In the genomic region with DNA sequence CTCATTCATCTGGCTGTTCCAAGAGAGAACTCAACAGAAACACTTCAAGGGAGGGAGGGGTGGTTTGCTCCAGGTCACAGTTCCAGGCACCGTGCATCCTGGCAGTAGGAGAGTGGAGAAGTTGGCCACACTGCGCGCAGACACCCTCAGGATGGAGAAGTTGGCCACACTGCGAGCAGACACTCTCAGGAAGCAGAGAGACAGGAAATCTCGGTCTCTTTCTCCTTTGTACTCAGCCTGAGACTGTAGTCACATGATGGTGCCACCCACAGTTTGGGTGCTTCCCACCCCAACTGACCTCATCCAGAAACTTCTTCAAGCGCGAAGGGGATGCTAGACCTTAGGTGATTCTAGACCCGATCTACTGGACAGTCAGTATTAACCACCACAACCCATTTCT, we compare ENCODE assay signal across 12 mouse cellular contexts.
"Had no signal": no experiment of that assay in that cellular context is flagged by ENCODE, and none has a peak within 500 bp of the region (broad histone marks: within the 10 kb centered on the region; RNA-seq: fewer than 3 reads in every experiment).

No protein-coding gene starts in this region.

- H3K9me3 ChIP-seq: limb, embryonic 13.5 days had no signal

- H3K36me3 ChIP-seq: limb, embryonic 13.5 days; midbrain, embryonic 12.5 days; neural tube, embryonic 15.5 days had no signal

- H3K27me3 ChIP-seq: limb, embryonic 13.5 days; midbrain, embryonic 12.5 days; neural tube, embryonic 15.5 days had no signal

- H3K4me3 ChIP-seq: layer of hippocampus, adult 2 months; limb, embryonic 13.5 days; midbrain, embryonic 12.5 days; neural tube, embryonic 15.5 days had no signal

- H3K4me2 ChIP-seq: limb, embryonic 13.5 days; midbrain, embryonic 12.5 days; neural tube, embryonic 15.5 days had no signal

- DNase-seq: kidney, adult 8-10 months; kidney, postnatal 10 days; kidney, postnatal 4 days; left cerebral cortex, postnatal 4 days; lung, adult 18-20 months had no signal

- H3K9ac ChIP-seq: limb, embryonic 13.5 days; liver, embryonic 14.5 days; midbrain, embryonic 12.5 days; neural tube, embryonic 15.5 days had no signal

- ATAC-seq: intestine, postnatal 0 days had no signal

- H3K4me1 ChIP-seq: neural tube, embryonic 15.5 days had no signal

- H3K27ac ChIP-seq: layer of hippocampus, adult 2 months; limb, embryonic 13.5 days; liver, embryonic 14.5 days; midbrain, embryonic 12.5 days; neural tube, embryonic 15.5 days; stomach, postnatal 0 days had no signal
